Mouse (Mus musculus): ENCODE measurements around the gene Zbtb9. TPM values are rescaled to one million over a fixed set of nuclear protein-coding genes. Genes with fewer than 3 reads are reported as not detected.

The Zbtb9 gene
- polyA plus RNA-seq, 1 experiment from 2014 or later = 14.8 TPM

- peaks cover 2% of the 10 kb centered on the region for H3K36me3 ChIP-seq (ENCODE audit: control insufficient read depth, insufficient read depth, low read length)
- peaks cover 7% of the 10 kb centered on the region for H3K4me1 ChIP-seq (ENCODE audit: control insufficient read depth, insufficient read depth, low read length)
- H3K4me2 ChIP-seq (ENCODE audit: low read depth, low read length) = no peak overlapping the region
- ATAC-seq = no peak
- WGBS = 74% methylated on average over 2 of the region's 2 CpGs
- H3K9me3 ChIP-seq (ENCODE audit: control insufficient read depth, low read length) = no peaks in the 10 kb centered on the region
- H3K27ac ChIP-seq (ENCODE audit: low read length) = no peak overlapping the region
- no peak overlapping the region for H3K4me3 ChIP-seq (ENCODE audit: low read length)
- H3K9ac ChIP-seq (ENCODE audit: low read depth, low read length) = no peak overlapping the region
- no peaks in the 10 kb centered on the region for H3K27me3 ChIP-seq (replicated peaks; ENCODE audit: control insufficient read depth, insufficient read depth, low read length)
Observed at GRCm38 (mm10) chr17:26979426-26979825, 6.5 kb downstream of the Zbtb9 start.

- Histone ChIP-seq H3K4me2 (ENCODE audit: low read depth, low read length) (no peak overlapping the region), H3K9me3 (ENCODE audit: control insufficient read depth, low read length) (no peaks in the 10 kb centered on the region), H3K36me3 (ENCODE audit: control insufficient read depth, insufficient read depth, low read length) (peaks cover 2% of the 10 kb centered on the region), H3K27me3 (replicated peaks; ENCODE audit: control insufficient read depth, insufficient read depth, low read length) (no peaks in the 10 kb centered on the region), H3K4me3 (ENCODE audit: low read length) (no peak overlapping the region), H3K4me1 (ENCODE audit: control insufficient read depth, insufficient read depth, low read length) (peaks cover 2% of the 10 kb centered on the region), H3K27ac (ENCODE audit: low read length) (no peak overlapping the region), H3K9ac (ENCODE audit: low read depth, low read length) (no peak overlapping the region)
- no peak for ATAC-seq
- 68% methylated on average over 2 of the region's 2 CpGs for WGBS
Observed at GRCm38 (mm10) chr17:26981050-26981449, 8.1 kb downstream of the Zbtb9 start.

- Histone ChIP-seq H3K27ac (ENCODE audit: low read length) (no peak overlapping the region), H3K36me3 (ENCODE audit: control insufficient read depth, insufficient read depth, low read length) (no peaks in the 10 kb centered on the region; the same call in 1 of the 2 replicates), H3K4me3 (ENCODE audit: low read length) (no peak overlapping the region), H3K9me3 (ENCODE audit: control insufficient read depth, low read length) (no peaks in the 10 kb centered on the region), H3K4me2 (ENCODE audit: low read depth, low read length) (no peak overlapping the region), H3K27me3 (replicated peaks; ENCODE audit: control insufficient read depth, insufficient read depth, low read length) (no peaks in the 10 kb centered on the region), H3K9ac (ENCODE audit: low read depth, low read length) (no peak overlapping the region), H3K4me1 (ENCODE audit: control insufficient read depth, insufficient read depth, low read length) (no peaks in the 10 kb centered on the region)
- ATAC-seq = no peak
- WGBS = 83% methylated on average over 4 of the region's 4 CpGs
Observed at GRCm38 (mm10) chr17:26983382-26983781, 10.4 kb downstream of the Zbtb9 start.

GRCm38 (mm10) chr17:26985503-26986179 lies 12.7 kb downstream of the Zbtb9 start:
- Histone ChIP-seq H3K36me3 (ENCODE audit: control insufficient read depth, insufficient read depth, low read length) (no peaks in the 10 kb centered on the region; the same call in 1 of the 2 replicates), H3K9ac (ENCODE audit: low read depth, low read length) (no peak overlapping the region), H3K4me1 (ENCODE audit: control insufficient read depth, insufficient read depth, low read length) (0 out of 2 replicates have a peak, but pooled peaks cover 3% of the 10 kb centered on the region), H3K9me3 (ENCODE audit: control insufficient read depth, low read length) (no peaks in the 10 kb centered on the region), H3K27ac (ENCODE audit: low read length) (no peak overlapping the region), H3K27me3 (replicated peaks; ENCODE audit: control insufficient read depth, insufficient read depth, low read length) (no peaks in the 10 kb centered on the region), H3K4me2 (ENCODE audit: low read depth, low read length) (no peak overlapping the region), H3K4me3 (ENCODE audit: low read length) (no peak overlapping the region)
- ATAC-seq = no peak
- WGBS = 64% methylated on average over 10 of the region's 10 CpGs

- H3K9me3 ChIP-seq (ENCODE audit: control insufficient read depth, low read length) = no peaks in the 10 kb centered on the region
- no peak overlapping the region for H3K4me2 ChIP-seq (ENCODE audit: low read depth, low read length)
- H3K9ac ChIP-seq (ENCODE audit: low read depth, low read length) = no peak overlapping the region
- no peaks in the 10 kb centered on the region for H3K27me3 ChIP-seq (replicated peaks; ENCODE audit: control insufficient read depth, insufficient read depth, low read length)
- H3K4me1 ChIP-seq (ENCODE audit: control insufficient read depth, insufficient read depth, low read length) = peaks cover 6% of the 10 kb centered on the region; the same call in 1 of the 2 replicates
- H3K36me3 ChIP-seq (ENCODE audit: control insufficient read depth, insufficient read depth, low read length) = no peaks in the 10 kb centered on the region
- peak; percentile 79 for ATAC-seq
- H3K4me3 ChIP-seq (ENCODE audit: low read length) = no peak overlapping the region
- H3K27ac ChIP-seq (ENCODE audit: low read length) = peak overlapping the region; percentile 76
Observed at GRCm38 (mm10) chr17:26990521-26990920, 17.6 kb downstream of the Zbtb9 start.

GRCm38 (mm10) chr17:26994410-26994809 lies 21.4 kb downstream of the Zbtb9 start:
- Histone ChIP-seq H3K9ac (ENCODE audit: low read depth, low read length) (no peak overlapping the region), H3K9me3 (ENCODE audit: control insufficient read depth, low read length) (no peaks in the 10 kb centered on the region), H3K4me3 (ENCODE audit: low read length) (no peak overlapping the region), H3K4me2 (ENCODE audit: low read depth, low read length) (no peak overlapping the region), H3K27me3 (replicated peaks; ENCODE audit: control insufficient read depth, insufficient read depth, low read length) (no peaks in the 10 kb centered on the region), H3K36me3 (ENCODE audit: control insufficient read depth, insufficient read depth, low read length) (no peaks in the 10 kb centered on the region), H3K4me1 (ENCODE audit: control insufficient read depth, insufficient read depth, low read length) (peaks cover 6% of the 10 kb centered on the region; the same call in 1 of the 2 replicates), H3K27ac (ENCODE audit: low read length) (no peak overlapping the region)
- no peak for ATAC-seq
- WGBS = 67% methylated on average over 14 of the region's 14 CpGs

- ATAC-seq = no peak
- no peaks in the 10 kb centered on the region for H3K9me3 ChIP-seq (ENCODE audit: control insufficient read depth, low read length)
- H3K4me2 ChIP-seq (ENCODE audit: low read depth, low read length) = no peak overlapping the region
- no peaks in the 10 kb centered on the region for H3K27me3 ChIP-seq (replicated peaks; ENCODE audit: control insufficient read depth, insufficient read depth, low read length)
- peaks cover 6% of the 10 kb centered on the region; the same call in 1 of the 2 replicates for H3K4me1 ChIP-seq (ENCODE audit: control insufficient read depth, insufficient read depth, low read length)
- no peak overlapping the region for H3K9ac ChIP-seq (ENCODE audit: low read depth, low read length)
- WGBS = 78% methylated on average over 6 of the region's 6 CpGs
- H3K4me3 ChIP-seq (ENCODE audit: low read length) = no peak overlapping the region
- H3K36me3 ChIP-seq (ENCODE audit: control insufficient read depth, insufficient read depth, low read length) = no peaks in the 10 kb centered on the region
- H3K27ac ChIP-seq (ENCODE audit: low read length) = no peak overlapping the region; the same call in 1 of the 2 replicates
Observed at GRCm38 (mm10) chr17:26995006-26995405, 22.0 kb downstream of the Zbtb9 start.

GRCm38 (mm10) chr17:26995562-26995961 lies 22.6 kb downstream of the Zbtb9 start:
- Histone ChIP-seq H3K4me2 (ENCODE audit: low read depth, low read length) (no peak overlapping the region), H3K4me1 (ENCODE audit: control insufficient read depth, insufficient read depth, low read length) (peaks cover 4% of the 10 kb centered on the region; the same call in 1 of the 2 replicates), H3K9me3 (ENCODE audit: control insufficient read depth, low read length) (no peaks in the 10 kb centered on the region), H3K9ac (ENCODE audit: low read depth, low read length) (no peak overlapping the region), H3K36me3 (ENCODE audit: control insufficient read depth, insufficient read depth, low read length) (no peaks in the 10 kb centered on the region), H3K4me3 (ENCODE audit: low read length) (no peak overlapping the region), H3K27ac (ENCODE audit: low read length) (no peak overlapping the region; the same call in 1 of the 2 replicates), H3K27me3 (replicated peaks; ENCODE audit: control insufficient read depth, insufficient read depth, low read length) (no peaks in the 10 kb centered on the region)
- 73% methylated on average over 8 of the region's 8 CpGs for WGBS
- ATAC-seq = 0 out of 2 replicates have a peak, but pooled peaks have one; percentile 34

- Histone ChIP-seq H3K36me3 (ENCODE audit: control insufficient read depth, insufficient read depth, low read length) (no peaks in the 10 kb centered on the region), H3K27ac (ENCODE audit: low read length) (no peak overlapping the region), H3K9ac (ENCODE audit: low read depth, low read length) (no peak overlapping the region), H3K4me2 (ENCODE audit: low read depth, low read length) (no peak overlapping the region), H3K4me3 (ENCODE audit: low read length) (no peak overlapping the region), H3K4me1 (ENCODE audit: control insufficient read depth, insufficient read depth, low read length) (peaks cover 4% of the 10 kb centered on the region; the same call in 1 of the 2 replicates), H3K27me3 (replicated peaks; ENCODE audit: control insufficient read depth, insufficient read depth, low read length) (no peaks in the 10 kb centered on the region), H3K9me3 (ENCODE audit: control insufficient read depth, low read length) (no peaks in the 10 kb centered on the region)
- 75% methylated on average over 4 of the region's 4 CpGs for WGBS
- no peak for ATAC-seq
Observed at GRCm38 (mm10) chr17:26997661-26998060, 24.7 kb downstream of the Zbtb9 start.

All from intestine, embryonic 16.5 days (tissue).